Mouse (Mus musculus) testis, postnatal 14 days (tissue): ENCODE measurements at regions not wholly inside any gene's neighbourhood (a gene's known extent, or its start where the extent isn't known, plus 50 kb on each side); places are given as distances from the start of the nearest gene placed in this dataset.
"Not testable (repeated sequence)": the region's sequence is repeated elsewhere in the genome, so short reads cannot be mapped to it uniquely, and the experiment has no call there.

Source experiments
- DNase-seq: peaks from one replicate; pipeline ENCODE4 v3.0.0; 2021; ENCODE audit warnings: low spot score

DNA sequence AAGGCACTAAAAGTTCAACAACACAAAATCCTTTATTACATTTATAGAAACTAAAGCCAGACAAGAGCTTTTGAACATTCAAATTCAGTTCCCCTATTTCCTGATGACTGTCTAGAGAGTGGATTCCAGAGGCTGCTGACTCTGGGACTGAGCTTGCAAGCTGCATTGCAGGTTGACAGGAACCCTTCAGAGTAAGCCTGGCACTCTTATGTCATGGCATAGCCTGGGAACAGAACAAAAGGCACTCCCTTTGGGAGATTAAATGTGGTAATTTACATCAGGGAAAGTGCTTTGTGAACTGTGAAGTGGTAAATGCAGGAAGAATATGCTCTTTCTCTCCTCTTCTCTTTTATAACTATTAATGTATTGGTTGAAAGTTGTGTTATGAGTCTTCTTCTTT, 847.3 kb downstream of the Bcl11a start:
- DNase-seq: no peak

DNA sequence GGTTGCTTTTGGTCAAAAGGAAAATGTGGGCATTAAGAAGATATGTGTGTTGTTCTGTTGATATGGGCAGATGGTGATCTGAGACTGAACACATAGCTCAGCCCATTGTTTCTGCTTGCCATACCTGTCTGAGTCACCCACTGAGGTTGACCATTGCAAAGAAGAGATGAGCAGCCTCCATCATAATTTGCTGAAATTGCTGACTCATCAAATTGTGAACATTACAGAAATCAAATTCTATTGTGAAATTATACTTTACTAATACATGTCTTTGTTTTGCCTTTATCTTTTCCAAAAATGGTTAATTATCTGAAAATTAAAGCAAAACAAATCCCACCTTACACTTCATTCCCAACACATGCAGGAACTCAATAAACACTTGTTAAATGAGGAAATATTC, 865.8 kb downstream of the Bcl11a start:
- no peak for DNase-seq

DNA sequence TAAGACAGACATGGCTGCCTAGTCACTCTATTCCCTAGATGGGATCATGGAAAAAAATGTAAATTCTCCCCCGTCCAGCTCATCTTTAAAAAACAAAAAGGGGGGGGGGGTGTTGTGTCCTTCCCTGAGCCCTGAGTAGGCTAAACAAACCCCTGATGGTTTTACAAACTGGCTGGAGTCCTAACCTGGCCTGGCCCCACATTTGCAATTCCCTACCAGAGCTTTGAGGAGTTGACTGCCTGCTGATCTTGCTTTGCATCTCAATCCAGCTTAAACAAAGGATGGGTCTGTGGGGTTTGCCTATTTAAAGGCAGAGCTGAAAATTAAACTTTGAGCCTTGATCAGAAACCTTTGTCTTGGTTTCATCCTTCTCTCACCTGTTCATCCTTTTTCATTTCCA, 873.3 kb downstream of the Bcl11a start:
- DNase-seq: no peak

DNA sequence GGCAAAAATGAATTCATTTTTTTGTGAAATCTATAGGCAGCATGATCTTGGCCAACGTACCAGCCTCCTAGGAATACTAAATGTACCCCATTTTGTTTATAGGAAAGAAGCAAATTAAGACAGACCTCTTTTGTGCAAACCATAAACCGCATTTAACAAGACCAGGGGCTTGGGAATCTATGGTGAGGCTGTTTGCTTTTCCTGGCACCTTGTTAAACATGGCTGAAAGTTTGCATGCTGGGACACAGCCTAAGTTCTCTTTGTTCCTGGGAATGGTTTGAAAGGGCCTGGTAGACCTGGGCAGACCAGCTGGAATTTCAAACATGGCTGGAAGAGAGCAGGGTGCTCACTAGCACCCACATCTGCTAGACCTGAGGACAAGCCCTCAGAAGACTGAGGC, 894.5 kb downstream of the Bcl11a start:
- no peak for DNase-seq

DNA sequence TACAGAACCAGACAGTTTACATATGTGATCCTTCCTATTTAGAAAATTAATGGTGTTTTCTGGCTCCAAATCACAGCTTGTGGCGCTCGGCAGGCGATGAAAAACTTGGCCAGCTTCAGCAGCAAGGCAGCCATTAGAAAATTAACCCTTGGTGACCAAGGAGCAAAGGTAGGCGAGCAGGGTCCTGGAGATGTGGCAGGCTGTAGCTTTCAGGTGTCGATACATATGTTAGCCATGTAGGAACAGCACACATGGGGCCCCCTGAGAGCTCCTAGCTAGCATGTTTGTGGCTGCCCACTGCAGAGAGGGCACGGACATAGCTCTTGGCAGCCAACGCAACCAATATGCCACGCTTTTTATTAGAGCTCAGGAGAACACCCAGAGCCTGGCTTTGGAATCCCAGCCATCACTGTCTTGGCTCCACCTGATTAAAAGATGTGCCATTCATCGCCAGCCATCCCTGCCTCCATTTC, 902.4 kb downstream of the Bcl11a start:
- DNase-seq: no peak

GRCm38 (mm10) chr11:24983060-24983629, 905.3 kb downstream of the Bcl11a start:
- no peak for DNase-seq

- no peak for DNase-seq
Measured at GRCm38 (mm10) chr11:25005491-25005890, 927.6 kb downstream of the Bcl11a start.

DNA sequence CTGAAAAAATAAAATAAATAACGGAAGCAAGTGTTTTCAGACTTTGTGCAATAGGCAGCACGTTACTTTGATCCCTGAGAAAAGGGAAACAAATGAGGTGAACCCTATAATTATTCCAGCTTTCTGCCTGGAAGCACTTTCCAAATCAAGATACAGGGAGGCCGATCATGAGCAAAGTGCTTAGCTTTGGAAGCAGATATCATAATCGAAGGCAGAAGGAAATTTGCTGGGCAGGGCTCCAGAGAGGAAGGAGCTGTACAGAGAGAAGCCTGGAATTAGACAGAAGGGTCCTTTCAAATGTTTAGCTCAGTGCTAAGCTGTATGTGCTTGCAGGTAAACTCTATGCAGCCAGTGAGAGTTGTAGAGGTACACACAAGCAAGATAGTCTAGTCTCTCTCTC, 948.9 kb downstream of the Bcl11a start:
- no peak for DNase-seq

- DNase-seq: no peak
Measured at GRCm38 (mm10) chr11:25040983-25041382, 963.1 kb downstream of the Bcl11a start.

- DNase-seq: no peak
Measured at GRCm38 (mm10) chr11:25042763-25043162, 964.9 kb downstream of the Bcl11a start.

GRCm38 (mm10) chr11:25045339-25045738, 967.5 kb downstream of the Bcl11a start:
- no peak for DNase-seq

- peak; percentile 12 for DNase-seq
Measured at GRCm38 (mm10) chr11:25045977-25046376, 968.1 kb downstream of the Bcl11a start.

- DNase-seq: no peak
Measured at GRCm38 (mm10) chr11:25055698-25056097, 977.8 kb downstream of the Bcl11a start.

GRCm38 (mm10) chr11:25057093-25057521, 979.3 kb downstream of the Bcl11a start:
- DNase-seq: no peak

- DNase-seq: no peak
Measured at GRCm38 (mm10) chr11:25057543-25057942, 979.7 kb downstream of the Bcl11a start.

- no peak for DNase-seq
Measured at GRCm38 (mm10) chr11:25063042-25063441, 985.2 kb downstream of the Bcl11a start.

- no peak for DNase-seq
Measured at GRCm38 (mm10) chr11:25063978-25064377, 986.1 kb downstream of the Bcl11a start.

DNA sequence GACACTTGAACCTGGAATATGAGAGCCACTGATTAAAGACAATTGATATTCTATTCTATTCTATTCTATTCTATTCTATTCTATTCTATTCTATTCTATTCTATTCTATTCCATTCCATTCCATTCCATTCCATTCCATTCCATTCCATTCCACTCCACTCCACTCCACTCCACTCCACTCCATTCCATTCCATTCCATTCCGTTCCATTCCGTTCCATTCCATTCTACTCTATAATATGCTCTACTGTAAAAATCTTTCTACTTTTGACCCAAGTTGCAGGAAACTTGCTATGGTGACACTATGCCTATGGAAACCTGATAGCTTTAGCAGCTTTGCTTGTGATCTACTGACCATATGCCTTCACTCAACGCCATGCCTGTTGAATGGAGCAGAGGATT, 1022.1 kb downstream of the Bcl11a start:
- DNase-seq: not testable (repeated sequence)

- no peak for DNase-seq
Measured at GRCm38 (mm10) chr11:25104432-25104831, 1026.6 kb downstream of the Bcl11a start.

DNA sequence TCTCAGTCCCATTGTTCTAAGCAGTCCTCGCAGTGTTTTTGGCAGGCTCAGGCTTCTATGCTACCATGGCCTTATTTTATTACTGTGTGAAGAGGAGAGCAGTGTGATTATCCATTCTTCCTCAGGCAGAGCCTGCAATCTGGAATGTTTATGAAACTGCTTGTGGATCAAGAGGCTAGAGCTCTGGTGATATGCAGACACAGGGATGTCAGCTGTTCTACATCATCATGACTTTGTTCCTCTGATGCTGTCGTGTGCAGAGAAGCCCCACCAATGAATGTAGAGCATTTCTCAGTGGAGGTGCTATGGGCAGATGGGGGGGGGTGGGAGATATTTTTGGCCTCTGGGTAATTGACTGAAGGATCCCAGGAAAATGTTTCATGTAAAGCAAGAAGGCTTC, 1046.6 kb downstream of the Bcl11a start:
- no peak for DNase-seq

- DNase-seq: no peak
Measured at GRCm38 (mm10) chr11:25142226-25142625, 1064.4 kb downstream of the Bcl11a start.

GRCm38 (mm10) chr11:25142833-25143232, 1065.0 kb downstream of the Bcl11a start:
- DNase-seq: no peak

DNA sequence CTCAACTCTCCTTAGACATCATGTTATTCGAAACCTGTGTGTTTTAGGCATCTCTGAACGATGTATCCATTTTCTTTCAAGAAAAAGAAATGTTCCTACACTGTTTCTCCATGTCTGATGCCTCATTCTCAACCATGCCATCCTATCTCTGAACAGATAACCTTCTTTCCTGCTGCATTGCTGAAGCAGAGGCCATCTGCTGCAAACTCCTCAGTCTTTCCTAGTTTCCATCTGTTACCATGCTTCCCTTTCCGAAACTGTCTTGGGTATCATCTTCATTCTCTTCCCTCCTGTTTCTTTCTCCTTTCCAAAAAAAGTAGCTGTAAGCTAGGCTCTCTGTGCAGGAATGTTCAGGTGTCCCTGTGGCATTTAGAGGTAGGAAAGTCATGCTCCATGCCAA, 1063.3 kb downstream of the 5730522E02Rik start:
- DNase-seq: no peak

GRCm38 (mm10) chr11:25156705-25157104, 1053.9 kb downstream of the 5730522E02Rik start:
- no peak for DNase-seq
